Mouse (Mus musculus) C2C12 (cell line): ENCODE data around the gene Clec16a.

Source experiments
- CTCF ChIP-seq: IDR thresholded peaks from one replicate; pipeline ENCODE4 v1.5.1; 2011; ENCODE audit not compliant: control insufficient read depth, insufficient read depth, insufficient read length
- FOSL1 ChIP-seq: IDR thresholded peaks from one replicate; pipeline ENCODE4 v1.8.0; 2011; ENCODE audit warnings: mild to moderate bottlenecking, low read length; ENCODE audit not compliant: poor library complexity, insufficient read depth, severe bottlenecking
- MYOG ChIP-seq: IDR thresholded peaks from one replicate; pipeline ENCODE4 v1.6.1; 2011; ENCODE audit not compliant: control insufficient read depth, insufficient read length; ENCODE audit errors: extremely low read depth
- USF1 ChIP-seq: IDR thresholded peaks from one replicate; pipeline ENCODE4 v1.6.1; 2011; ENCODE audit warnings: low read depth, mild to moderate bottlenecking, control low read depth, moderate library complexity

GRCm38 (mm10) chr16:10689748-10690318 is 144.7 kb downstream of the Clec16a start:
- TF ChIP-seq CTCF (no peak), USF1 (no peak), MYOG (no peak), FOSL1 (no peak)
